Mouse (Mus musculus) cortical plate, adult 2 months (tissue): ENCODE results near the gene Gba2.

Source experiments
- CTCF ChIP-seq: fragments of 200-500 bp; IDR thresholded peaks from 2 replicates; pipeline ENCODE4 v1.5.1; 2011; ENCODE audit warnings: mild to moderate bottlenecking, control low read depth, low read length; ENCODE audit not compliant: insufficient read depth; ENCODE audit errors: extremely low read depth
- POLR2A ChIP-seq: fragments of 200-500 bp; IDR thresholded peaks from 2 replicates; pipeline ENCODE4 v1.6.1; 2011; ENCODE audit warnings: mild to moderate bottlenecking, low read length, control low read depth; ENCODE audit not compliant: insufficient read depth; ENCODE audit errors: extremely low read depth

DNA sequence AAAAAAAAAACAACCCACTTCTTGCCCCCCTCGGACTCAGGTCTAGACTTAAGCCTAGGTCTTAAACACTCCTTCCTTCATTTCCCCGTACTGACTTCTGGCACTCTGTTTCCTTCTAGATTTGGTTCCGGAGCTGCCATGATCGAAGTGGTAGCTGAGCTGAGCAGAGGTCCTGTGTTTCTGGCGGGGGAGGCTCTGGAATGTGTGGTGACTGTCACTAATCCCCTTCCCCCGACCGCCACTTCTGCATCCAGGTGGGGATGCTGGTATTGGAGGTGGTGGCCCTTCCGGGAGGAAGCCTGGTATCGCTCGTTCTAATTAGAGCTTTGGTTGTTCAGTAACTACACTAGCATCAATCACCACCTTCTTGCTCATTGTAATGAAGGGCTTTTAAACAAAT, 583 bp upstream of the Gba2 start:
- TF ChIP-seq POLR2A, result no peak
- TF ChIP-seq CTCF, result no peak
